Mouse (Mus musculus) small intestine, adult 2 months (tissue): ENCODE measurements around the gene Ropn1l.

Experiments used
- CTCF ChIP-seq: fragments of 200-500 bp; IDR thresholded peaks from 2 replicates; pipeline ENCODE4 v1.5.1; 2012; ENCODE audit warnings: low read depth, mild to moderate bottlenecking, control low read depth, inconsistent platforms, low read length, moderate library complexity, mixed read lengths; ENCODE audit not compliant: insufficient replicate concordance, insufficient read length; ENCODE audit errors: extremely low read depth
- POLR2A ChIP-seq: fragments of 200-500 bp; IDR thresholded peaks from 2 replicates; pipeline ENCODE4 v1.6.1; 2012; ENCODE audit warnings: low read depth, mild to moderate bottlenecking, control low read depth, inconsistent platforms, low read length, moderate library complexity

GRCm38 (mm10) chr15:31413662-31414061 is 39.9 kb downstream of the Ropn1l start:
- TF ChIP-seq CTCF: no peak
- TF ChIP-seq POLR2A: no peak
